Mouse (Mus musculus) testis, adult 2 months (tissue): ENCODE data around the gene Dedd2.

Source experiments
- CTCF ChIP-seq: fragments of 200-500 bp; IDR thresholded peaks from 2 replicates; pipeline ENCODE4 v1.5.1; 2012; ENCODE audit warnings: low read depth, mild to moderate bottlenecking, inconsistent platforms, low read length, moderate library complexity; ENCODE audit not compliant: control insufficient read depth, insufficient read depth, insufficient replicate concordance
- POLR2A ChIP-seq: fragments of 200-500 bp; IDR thresholded peaks from 2 replicates; pipeline ENCODE4 v1.6.1; 2012; ENCODE audit warnings: low read depth, mild to moderate bottlenecking, inconsistent platforms, low read length, moderate library complexity; ENCODE audit not compliant: control insufficient read depth

- TF ChIP-seq POLR2A (no peak; the same call in 1 of the 2 replicates), CTCF (peak; percentile 33; the same call in 1 of the 2 replicates)
Measured at GRCm38 (mm10) chr7:25238829-25239623, 18.6 kb upstream of the Dedd2 start.
